Comparison of ENCODE assay signal across 10 mouse cellular contexts in genomic region chr5:121172835-121173234, GRCm38 (mm10). TPM values are rescaled to one million over a fixed set of nuclear protein-coding genes. Genes with fewer than 3 reads are reported as not detected.
DNase-seq lines count a peak whose midpoint lies in the region; ATAC-seq and TF ChIP-seq lines count a peak whose summit lies in the region.
"Had no signal": no experiment of that assay in that cellular context is flagged by ENCODE, and none has a peak within 500 bp of the region (broad histone marks: within the 10 kb centered on the region; RNA-seq: fewer than 3 reads in every experiment).

No protein-coding gene starts in this region.

- H3K4me3 ChIP-seq in forebrain, embryonic 14.5 days (ENCODE audit: low read depth, low read length), result no peak overlapping the region
- no peak overlapping the region for H3K4me3 ChIP-seq in forebrain, embryonic 11.5 days (ENCODE audit: low read depth, low read length)
- no peak overlapping the region for H3K4me3 ChIP-seq in liver, embryonic 14.5 days (ENCODE audit: insufficient read depth in 1 of 2, low read depth in 2 of 2, low read length in 2 of 2)
- H3K4me3 ChIP-seq in liver, embryonic 12.5 days, result no peak overlapping the region
- H3K4me3 ChIP-seq in cortical plate, adult 2 months (ENCODE audit: insufficient read depth, low read length), result no peak overlapping the region
- H3K4me3 ChIP-seq: heart, embryonic 12.5 days had no signal

- peaks cover 26% of the 10 kb centered on the region; the same call in 1 of the 2 replicates for H3K36me3 ChIP-seq in forebrain, embryonic 14.5 days (ENCODE audit: control insufficient read depth, insufficient read depth, low read length)
- no peaks in the 10 kb centered on the region for H3K36me3 ChIP-seq in forebrain, embryonic 11.5 days (ENCODE audit: control insufficient read depth, insufficient read depth, low read length)
- H3K36me3 ChIP-seq in liver, embryonic 14.5 days (replicated peaks; ENCODE audit: control insufficient read depth, insufficient read depth, low read depth), result no peaks in the 10 kb centered on the region; the same call in 1 of the 2 replicates
- H3K36me3 ChIP-seq in liver, embryonic 12.5 days, result peaks cover 62% of the 10 kb centered on the region

- no peak for TF ChIP-seq POLR2A in cortical plate, adult 2 months (IDR thresholded peaks at IDR 0.05; ENCODE audit: extremely low read depth, insufficient read depth, low read length)

- peak; percentile 23; the same call in 1 of the 2 replicates for TF ChIP-seq CTCF in liver, embryonic 14.5 days (IDR thresholded peaks at IDR 0.05; ENCODE audit: low read depth)
- peak; percentile 46 for TF ChIP-seq CTCF in cortical plate, adult 2 months (IDR thresholded peaks at IDR 0.05; ENCODE audit: extremely low read depth, insufficient read depth, low read length)

- no peak overlapping the region for H3K9ac ChIP-seq in forebrain, embryonic 14.5 days (ENCODE audit: low read length)
- no peak overlapping the region for H3K9ac ChIP-seq in forebrain, embryonic 11.5 days (ENCODE audit: low read length)
- no peak overlapping the region for H3K9ac ChIP-seq in liver, embryonic 14.5 days (replicated peaks)
- H3K9ac ChIP-seq in liver, embryonic 12.5 days, result no peak overlapping the region
- H3K9ac ChIP-seq: heart, embryonic 12.5 days had no signal

- no peak overlapping the region for H3K4me2 ChIP-seq in forebrain, embryonic 14.5 days (ENCODE audit: low read length)
- no peak overlapping the region for H3K4me2 ChIP-seq in forebrain, embryonic 11.5 days (ENCODE audit: low read depth, low read length, severe bottlenecking)
- no peak overlapping the region for H3K4me2 ChIP-seq in liver, embryonic 14.5 days (ENCODE audit: low read depth)
- no peak overlapping the region for H3K4me2 ChIP-seq in liver, embryonic 12.5 days
- H3K4me2 ChIP-seq: heart, embryonic 12.5 days had no signal

- no peak for TF ChIP-seq EP300 in liver, embryonic 14.5 days (IDR thresholded peaks at IDR 0.05; ENCODE audit: low read depth)

- no peaks in the 10 kb centered on the region for H3K27me3 ChIP-seq in forebrain, embryonic 14.5 days (replicated peaks; ENCODE audit: control insufficient read depth, insufficient read depth, low read length)
- no peaks in the 10 kb centered on the region for H3K27me3 ChIP-seq in forebrain, embryonic 11.5 days (ENCODE audit: control insufficient read depth, insufficient read depth, low read length)
- H3K27me3 ChIP-seq in liver, embryonic 14.5 days (ENCODE audit: control insufficient read depth, insufficient read depth, low read length), result no peaks in the 10 kb centered on the region
- no peaks in the 10 kb centered on the region for H3K27me3 ChIP-seq in liver, embryonic 12.5 days (replicated peaks)
- H3K27me3 ChIP-seq: heart, embryonic 12.5 days had no signal

- H3K4me1 ChIP-seq in forebrain, embryonic 14.5 days (ENCODE audit: control insufficient read depth, insufficient read depth, low read length), result no peaks in the 10 kb centered on the region
- no peaks in the 10 kb centered on the region for H3K4me1 ChIP-seq in forebrain, embryonic 11.5 days (replicated peaks; ENCODE audit: control insufficient read depth, insufficient read depth, low read length)
- 0 out of 4 replicates have a peak, but pooled peaks cover 0 to 2% of the 10 kb centered on the region in 2 experiments for H3K4me1 ChIP-seq in liver, embryonic 14.5 days (replicated peaks; ENCODE audit: control insufficient read depth in 2 of 2, insufficient read depth in 2 of 2, low read length in 1 of 2)
- H3K4me1 ChIP-seq in liver, embryonic 12.5 days, result peaks cover 30% of the 10 kb centered on the region; the same call in 1 of the 2 replicates
- H3K4me1 ChIP-seq in cortical plate, adult 2 months (ENCODE audit: control insufficient read depth, insufficient read depth, low read length), result peaks cover 10% of the 10 kb centered on the region

- DNase-seq in forebrain, embryonic 14.5 days (ENCODE audit: low spot score), result peak; percentile 51
- DNase-seq in forebrain, embryonic 11.5 days (ENCODE audit: low spot score), result no peak
- DNase-seq in liver, embryonic 14.5 days (ENCODE audit: low read depth in 3 of 3, low spot score in 3 of 3), result no peak
- peak; percentile 35 for DNase-seq in ES-CJ7 (ENCODE audit: low read depth, low spot score)
- DNase-seq in right cerebral cortex, postnatal 10 days (ENCODE audit: low spot score in 2 of 2), result no peak
- no peak for DNase-seq in urinary bladder, postnatal 36 days (ENCODE audit: low spot score in 2 of 2)
- DNase-seq: adrenal gland, postnatal 25 days had no signal

- no peaks in the 10 kb centered on the region for H3K9me3 ChIP-seq in forebrain, embryonic 14.5 days (replicated peaks; ENCODE audit: control insufficient read depth, low read length)
- H3K9me3 ChIP-seq in forebrain, embryonic 11.5 days (ENCODE audit: control insufficient read depth, low read length), result no peaks in the 10 kb centered on the region
- H3K9me3 ChIP-seq in liver, embryonic 14.5 days (ENCODE audit: control insufficient read depth, low read length), result no peaks in the 10 kb centered on the region
- no peaks in the 10 kb centered on the region for H3K9me3 ChIP-seq in liver, embryonic 12.5 days (replicated peaks)
- H3K9me3 ChIP-seq: heart, embryonic 12.5 days had no signal

- WGBS in forebrain, embryonic 14.5 days, result 93% methylated on average over 4 of the region's 4 CpGs
- 92% methylated on average over 4 of the region's 4 CpGs for WGBS in forebrain, embryonic 11.5 days
- 79% methylated on average over 4 of the region's 4 CpGs for WGBS in liver, embryonic 14.5 days (ENCODE audit: insufficient replicate concordance)
- 84% methylated on average over 4 of the region's 4 CpGs for WGBS in liver, embryonic 12.5 days (ENCODE audit: insufficient replicate concordance)

- ATAC-seq in forebrain, embryonic 14.5 days, result no peak
- no peak for ATAC-seq in forebrain, embryonic 11.5 days (replicated peaks; ENCODE audit: low FRiP score)
- no peak for ATAC-seq in liver, embryonic 14.5 days (ENCODE audit: insufficient read depth)
- ATAC-seq in liver, embryonic 12.5 days, result no peak

- H3K27ac ChIP-seq in forebrain, embryonic 14.5 days (ENCODE audit: low read depth, low read length), result no peak overlapping the region
- H3K27ac ChIP-seq in forebrain, embryonic 11.5 days (ENCODE audit: low read depth, low read length), result no peak overlapping the region
- H3K27ac ChIP-seq in liver, embryonic 14.5 days, result no peak overlapping the region
- H3K27ac ChIP-seq in liver, embryonic 12.5 days, result no peak overlapping the region
- no peak overlapping the region for H3K27ac ChIP-seq in cortical plate, adult 2 months (ENCODE audit: insufficient read depth, low read length)

RNA-seq across cellular contexts. Expression of gene Ptpn11, which starts 18.4 kb away (rescaled TPM):
- 32.1 and 33.8 TPM in 2 replicates for polyA plus RNA-seq in forebrain, embryonic 14.5 days (2014; fragmentation: Nextera tagmentation; extraction: Ambion mirVana)
- 27.4 and 28.6 TPM in 2 replicates for polyA plus RNA-seq in forebrain, embryonic 11.5 days (2014; fragmentation: Nextera tagmentation; extraction: Ambion mirVana)
- polyA plus RNA-seq in liver, embryonic 14.5 days (2012; rRNA removed), result 10.4 and 13.7 TPM in 2 replicates
- polyA plus RNA-seq in liver, embryonic 14.5 days (2014; fragmentation: Nextera tagmentation; extraction: Ambion mirVana), result 10.0 and 11.5 TPM in 2 replicates
- 15.2 and 15.8 TPM in 2 replicates for polyA plus RNA-seq in liver, embryonic 12.5 days (2016; fragmentation: Nextera tagmentation; extraction: Ambion mirVana)
- polyA plus RNA-seq in cortical plate, adult 2 months (2012; rRNA removed), result 60.0 and 64.6 TPM in 2 replicates

RNA-seq across cellular contexts. Expression of gene Rpl6, which starts 31.4 kb away (rescaled TPM):
- polyA plus RNA-seq in forebrain, embryonic 14.5 days (2014; fragmentation: Nextera tagmentation; extraction: Ambion mirVana), result 455 and 505 TPM in 2 replicates
- polyA plus RNA-seq in forebrain, embryonic 11.5 days (2014; fragmentation: Nextera tagmentation; extraction: Ambion mirVana), result 586 and 620 TPM in 2 replicates
- polyA plus RNA-seq in liver, embryonic 14.5 days (2012; rRNA removed), result 403 and 658 TPM in 2 replicates
- 477 and 488 TPM in 2 replicates for polyA plus RNA-seq in liver, embryonic 14.5 days (2014; fragmentation: Nextera tagmentation; extraction: Ambion mirVana)
- 590 and 602 TPM in 2 replicates for polyA plus RNA-seq in liver, embryonic 12.5 days (2016; fragmentation: Nextera tagmentation; extraction: Ambion mirVana)
- polyA plus RNA-seq in cortical plate, adult 2 months (2012; rRNA removed), result 394 and 406 TPM in 2 replicates

RNA-seq across cellular contexts. Expression of gene Hectd4, which starts 47.2 kb away (rescaled TPM):
- polyA plus RNA-seq in forebrain, embryonic 14.5 days (2014; fragmentation: Nextera tagmentation; extraction: Ambion mirVana), result 15.8 and 22.0 TPM in 2 replicates
- polyA plus RNA-seq in forebrain, embryonic 11.5 days (2014; fragmentation: Nextera tagmentation; extraction: Ambion mirVana), result 11.5 and 13.4 TPM in 2 replicates
- 15.8 and 16.1 TPM in 2 replicates for polyA plus RNA-seq in liver, embryonic 14.5 days (2012; rRNA removed)
- polyA plus RNA-seq in liver, embryonic 14.5 days (2014; fragmentation: Nextera tagmentation; extraction: Ambion mirVana), result 11.1 and 11.2 TPM in 2 replicates
- polyA plus RNA-seq in liver, embryonic 12.5 days (2016; fragmentation: Nextera tagmentation; extraction: Ambion mirVana), result 13.3 and 14.4 TPM in 2 replicates
- 77.7 and 79.8 TPM in 2 replicates for polyA plus RNA-seq in cortical plate, adult 2 months (2012; rRNA removed)

Comparison
In these comparisons a context has a peak if more than half of its experiments do, and no peak if none do; other contexts are left out.
1. DNase-seq: peak in forebrain, embryonic 14.5 days (single experiment) and ES-CJ7 (single experiment); none in forebrain, embryonic 11.5 days (single experiment), liver, embryonic 14.5 days (0 of 3), right cerebral cortex, postnatal 10 days (0 of 2) and urinary bladder, postnatal 36 days (0 of 2).